Mouse (Mus musculus) myocyte (in vitro differentiated cells): ENCODE measurements around the gene Myo5c.

ENCODE experiments used
- E2F4 ChIP-seq: IDR thresholded peaks from one replicate; pipeline ENCODE4 v1.6.1; 2011; ENCODE audit warnings: mild to moderate bottlenecking, control low read depth, moderate library complexity; ENCODE audit not compliant: insufficient read depth
- POLR2A ChIP-seq: IDR thresholded peaks from one replicate; pipeline ENCODE4 v1.6.1; 2011; ENCODE audit warnings: low read depth, mild to moderate bottlenecking, control low read depth, moderate library complexity; ENCODE audit not compliant: insufficient read length

- TF ChIP-seq POLR2A (no peak), E2F4 (no peak)
These were observed 116.8 kb downstream of the Myo5c start for GRCm38 (mm10) chr9:75348641-75349040.
